ENCODE assay signal across 30 mouse cellular contexts in the genomic region with DNA sequence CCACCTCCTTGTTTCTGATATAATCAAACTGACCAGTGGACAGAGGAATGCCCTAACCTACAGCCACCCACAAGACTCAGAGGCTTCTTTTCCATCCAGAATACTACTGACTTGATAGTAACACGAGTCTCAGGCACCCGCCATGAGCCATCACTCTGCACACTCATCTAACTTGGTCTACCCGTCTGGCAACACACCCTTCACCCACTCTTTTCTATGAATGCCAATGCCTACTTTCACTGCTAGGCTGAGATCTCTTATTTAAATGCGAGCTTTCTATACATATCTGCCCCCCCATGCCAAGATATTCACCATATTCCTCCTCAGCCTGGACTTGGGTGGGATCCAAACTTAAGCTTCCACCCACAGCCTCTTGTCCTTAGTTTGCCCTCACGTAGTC. TPM values are rescaled to one million over a fixed set of nuclear protein-coding genes. Genes with fewer than 3 reads are reported as not detected.
"Had no signal": no experiment of that assay in that cellular context is flagged by ENCODE, and none has a peak within 500 bp of the region (broad histone marks: within the 10 kb centered on the region; RNA-seq: fewer than 3 reads in every experiment).

No protein-coding gene starts in this region.

- H3K9me3 ChIP-seq: limb, embryonic 10.5 days; limb, embryonic 12.5 days; limb, embryonic 13.5 days; limb, embryonic 15.5 days; liver, embryonic 12.5 days; liver, embryonic 13.5 days; liver, embryonic 15.5 days; lung, embryonic 15.5 days; megakaryocyte, embryonic 14.5 days; midbrain, embryonic 10.5 days; midbrain, embryonic 12.5 days; midbrain, embryonic 13.5 days; midbrain, embryonic 15.5 days had no signal

- H3K27me3 ChIP-seq: limb, embryonic 12.5 days; limb, embryonic 13.5 days; limb, embryonic 15.5 days; liver, embryonic 12.5 days; liver, embryonic 13.5 days; liver, embryonic 15.5 days; lung, embryonic 15.5 days; megakaryocyte, embryonic 14.5 days; midbrain, embryonic 12.5 days; midbrain, embryonic 13.5 days; midbrain, embryonic 15.5 days had no signal

- H3K4me2 ChIP-seq: limb, embryonic 12.5 days; limb, embryonic 13.5 days; limb, embryonic 15.5 days; liver, embryonic 11.5 days; liver, embryonic 12.5 days; liver, embryonic 13.5 days; liver, embryonic 15.5 days; lung, embryonic 14.5 days; lung, embryonic 15.5 days; midbrain, embryonic 12.5 days; midbrain, embryonic 13.5 days; midbrain, embryonic 15.5 days had no signal

- ATAC-seq: liver, embryonic 12.5 days; liver, postnatal 0 days; lung, postnatal 0 days; midbrain, embryonic 13.5 days; midbrain, embryonic 15.5 days; midbrain, embryonic 16.5 days had no signal

- H3K4me1 ChIP-seq: limb, embryonic 13.5 days; limb, embryonic 15.5 days; liver, embryonic 12.5 days; liver, embryonic 13.5 days; liver, embryonic 15.5 days; lung, embryonic 15.5 days; megakaryocyte, embryonic 14.5 days had no signal

- H3K36me3 ChIP-seq: limb, embryonic 10.5 days; limb, embryonic 12.5 days; limb, embryonic 13.5 days; limb, embryonic 15.5 days; liver, embryonic 12.5 days; liver, embryonic 13.5 days; liver, embryonic 15.5 days; lung, embryonic 15.5 days; midbrain, embryonic 10.5 days; midbrain, embryonic 12.5 days; midbrain, embryonic 13.5 days; midbrain, embryonic 15.5 days had no signal

- H3K9ac ChIP-seq: limb, embryonic 12.5 days; limb, embryonic 13.5 days; limb, embryonic 15.5 days; liver, embryonic 12.5 days; liver, embryonic 13.5 days; liver, embryonic 14.5 days; liver, embryonic 15.5 days; liver, postnatal 0 days; lung, embryonic 14.5 days; lung, embryonic 15.5 days; midbrain, embryonic 12.5 days; midbrain, embryonic 13.5 days; midbrain, embryonic 15.5 days had no signal

- H3K27ac ChIP-seq: left cerebral cortex, adult 2 months; limb, embryonic 10.5 days; limb, embryonic 12.5 days; limb, embryonic 13.5 days; limb, embryonic 15.5 days; liver, embryonic 12.5 days; liver, embryonic 13.5 days; liver, embryonic 14.5 days; liver, embryonic 15.5 days; lung, embryonic 15.5 days; macrophage; midbrain, embryonic 10.5 days; midbrain, embryonic 12.5 days; midbrain, embryonic 13.5 days; midbrain, embryonic 15.5 days had no signal

- DNase-seq: left cerebral cortex, postnatal 4 days; liver; liver, embryonic 13.5 days; liver, postnatal 0 days; lung, adult 18-20 months; lung, adult 2 months; lung, embryonic 14.5 days; lung, postnatal 10 days; lung, postnatal 14 days; lung, postnatal 36 days; lung, postnatal 4 days had no signal

- H3K4me3 ChIP-seq: left cerebral cortex, adult 2 months; limb, embryonic 10.5 days; limb, embryonic 12.5 days; limb, embryonic 13.5 days; limb, embryonic 15.5 days; liver, embryonic 12.5 days; liver, embryonic 13.5 days; liver, embryonic 15.5 days; lung, embryonic 15.5 days; megakaryocyte, embryonic 14.5 days; midbrain, embryonic 10.5 days; midbrain, embryonic 12.5 days; midbrain, embryonic 13.5 days; midbrain, embryonic 15.5 days; myocyte had no signal

RNA-seq across cellular contexts. Expression of gene Tmem108, which starts 15.0 kb away (rescaled TPM):
- polyA plus RNA-seq: macrophage, myocyte had no signal
